Mouse (Mus musculus) CH12F3 (cell line): ENCODE measurements around the gene Rpn2.

Experiments
- in situ Hi-C: fragments of 300-500 bp; cut with MboI; formaldehyde crosslinking; loops from 2 replicates; pipeline ENCODE4 v1.14.3; 2020; ENCODE audit warnings: low sequenced_read_pairs

Rpn2 gene

DNA sequence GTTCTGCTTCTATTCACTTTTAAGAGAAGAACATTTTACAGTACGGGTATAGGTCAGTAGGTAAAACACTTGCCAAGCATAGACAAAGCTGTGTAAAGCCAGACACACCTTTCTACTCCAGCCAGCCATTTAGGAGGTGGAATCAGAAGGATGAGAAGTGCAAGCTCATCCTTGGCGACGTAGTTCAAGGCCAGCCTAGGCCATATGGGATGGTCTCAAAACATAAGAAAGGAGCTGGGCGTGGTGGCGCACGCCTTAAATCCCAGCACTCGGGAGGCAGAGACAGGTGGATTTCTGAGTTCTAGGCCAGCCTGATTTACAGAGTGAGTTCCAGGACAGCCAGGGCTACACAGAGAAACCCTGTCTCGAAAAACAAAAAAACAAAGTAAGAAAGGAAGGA lies 30.8 kb downstream of the Rpn2 start:
- in situ Hi-C loops, result no loop called here

DNA sequence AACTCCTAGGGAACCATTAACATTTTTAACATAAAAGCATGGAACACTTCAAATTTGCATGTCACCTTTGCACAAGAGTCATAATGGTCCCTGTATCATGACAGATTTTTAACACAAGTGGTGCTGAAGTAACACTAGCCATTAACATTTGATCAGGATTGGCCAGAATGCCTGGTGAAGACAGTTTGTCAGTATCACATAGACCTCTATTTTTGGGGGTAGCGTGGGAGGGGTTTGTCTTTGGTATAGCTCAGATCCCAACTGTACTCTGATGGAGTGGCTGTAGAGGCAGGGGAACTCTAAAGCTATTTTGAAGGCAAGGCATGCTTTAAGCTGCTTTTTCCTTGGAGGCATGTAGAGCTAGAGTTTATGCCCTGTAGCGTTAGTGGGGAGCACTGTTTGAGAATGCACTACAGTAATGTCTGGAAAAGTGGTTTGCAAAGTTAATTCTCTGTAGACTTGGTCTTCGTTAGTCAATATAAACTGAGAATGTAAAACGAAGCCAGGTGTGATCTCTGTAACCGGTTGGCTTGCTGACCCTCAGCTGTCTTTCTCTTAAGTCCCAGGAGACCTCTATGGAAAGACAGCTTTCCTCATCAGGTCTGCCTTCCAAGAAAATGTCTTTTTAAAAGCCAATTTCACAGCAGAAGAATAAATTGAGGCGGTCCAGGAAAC lies 32.3 kb downstream of the Rpn2 start:
- in situ Hi-C loops, result no loop called here

- in situ Hi-C loops, result no loop called here
These were observed 34.9 kb downstream of the Rpn2 start for GRCm38 (mm10) chr2:157313718-157314117.

- in situ Hi-C loops, result no loop called here
These were observed 35.5 kb downstream of the Rpn2 start for GRCm38 (mm10) chr2:157314310-157314709.

- in situ Hi-C loops, result no loop called here
These were observed 36.7 kb downstream of the Rpn2 start for GRCm38 (mm10) chr2:157315486-157315885.

DNA sequence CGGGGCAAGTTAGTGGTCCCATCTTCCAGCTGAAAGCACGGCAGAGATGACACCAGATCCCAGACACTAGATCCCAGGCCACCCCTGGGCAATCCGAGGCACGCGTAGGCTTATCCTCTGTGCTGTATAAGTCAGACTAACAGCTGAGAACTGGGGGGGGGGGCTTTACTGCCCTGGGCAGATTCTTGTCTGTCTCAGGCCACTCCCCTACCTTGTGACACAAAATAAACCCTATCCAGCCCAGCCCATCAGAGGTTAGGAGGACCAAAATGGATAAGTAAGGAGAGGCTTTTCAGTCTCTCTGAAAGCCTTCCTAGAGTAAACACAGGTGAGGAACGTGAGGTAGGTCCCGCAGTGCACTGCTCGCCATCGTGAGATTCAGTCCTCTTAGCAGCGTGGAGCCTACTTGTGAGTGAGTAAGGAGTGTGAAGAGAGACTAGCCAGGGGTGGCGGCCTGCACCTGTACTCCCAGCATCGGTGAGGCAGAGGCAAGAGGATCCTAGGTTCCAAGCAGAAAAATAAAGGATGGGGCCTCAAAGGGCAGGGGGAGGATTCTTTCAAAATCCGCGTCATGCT lies 37.6 kb downstream of the Rpn2 start:
- in situ Hi-C loops, result no loop called here

GRCm38 (mm10) chr2:157317220-157317619 lies 38.4 kb downstream of the Rpn2 start:
- in situ Hi-C loops, result no loop called here

DNA sequence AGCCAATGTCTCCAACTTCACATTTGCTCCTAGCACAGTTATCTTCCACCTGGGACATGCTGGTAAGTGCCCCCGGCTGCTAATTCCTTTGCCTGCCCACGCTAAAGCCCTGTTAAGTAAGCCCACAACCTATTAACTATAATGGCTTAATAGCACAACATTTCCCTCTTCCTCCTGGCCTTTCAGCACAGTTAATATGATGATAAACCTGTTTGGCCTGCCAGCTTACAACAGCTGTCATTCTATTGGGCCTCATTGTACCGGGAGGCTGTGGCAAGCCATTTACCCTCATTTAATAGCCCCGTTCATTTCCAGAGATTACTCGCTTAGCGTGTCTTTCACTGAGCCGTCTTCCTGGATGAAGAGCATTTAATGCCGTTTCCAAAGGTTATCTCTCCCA lies 41.3 kb downstream of the Rpn2 start:
- in situ Hi-C loops, result no loop called here

DNA sequence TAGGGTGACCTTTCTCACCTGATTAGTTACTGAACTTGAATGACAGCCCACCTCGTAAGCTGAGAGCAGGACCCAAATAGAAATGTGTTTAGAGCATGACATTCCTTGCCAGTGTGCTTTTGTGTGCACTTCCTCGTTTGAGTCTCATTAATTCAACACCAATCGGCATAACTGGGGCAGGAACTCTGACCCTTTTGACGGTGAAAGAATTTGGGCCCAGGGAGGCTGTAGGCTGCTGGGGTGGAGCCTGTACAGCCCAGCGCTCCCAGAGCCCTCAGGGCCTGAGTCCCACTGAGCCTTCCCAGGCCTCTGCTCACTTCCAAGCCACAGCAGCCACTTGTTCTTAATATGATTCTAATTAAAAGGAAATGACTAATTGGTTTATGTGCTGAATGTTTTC lies 42.1 kb downstream of the Rpn2 start:
- in situ Hi-C loops, result no loop called here

DNA sequence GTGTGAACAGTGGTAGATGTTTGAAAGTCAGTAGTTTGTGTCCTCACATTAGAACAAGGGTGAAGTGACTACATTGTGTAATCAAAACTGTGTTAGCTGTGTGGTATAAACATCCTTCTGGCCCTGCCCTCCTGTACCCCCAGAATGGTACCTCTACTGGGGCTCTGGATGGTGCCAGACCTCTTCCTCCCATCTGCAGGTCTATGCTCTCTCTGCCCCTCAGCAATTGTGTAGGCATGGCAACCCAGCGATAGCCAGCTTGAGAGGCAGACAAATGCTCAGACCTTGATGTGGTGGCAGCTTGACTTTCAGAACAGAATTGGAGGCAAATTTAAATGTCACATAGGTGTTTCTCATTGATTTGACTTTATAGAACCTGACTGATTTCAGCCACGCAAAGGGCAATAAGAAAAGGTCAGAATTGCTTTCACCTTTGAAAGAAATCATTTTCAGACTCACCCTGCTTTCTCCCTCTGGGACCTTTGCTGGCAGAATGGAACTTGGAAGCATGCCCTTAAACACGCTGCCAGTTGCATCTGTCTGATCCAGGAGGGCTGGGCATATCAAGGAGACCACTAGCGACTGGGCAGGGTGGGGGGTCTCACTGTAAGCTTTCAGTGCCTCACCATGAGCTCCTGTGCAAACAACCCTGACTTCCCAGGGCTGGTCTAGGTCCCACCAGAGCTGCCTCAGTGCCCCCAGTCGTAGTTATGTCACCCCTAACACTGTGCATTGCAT lies 43.4 kb downstream of the Rpn2 start:
- in situ Hi-C loops, result no loop called here

DNA sequence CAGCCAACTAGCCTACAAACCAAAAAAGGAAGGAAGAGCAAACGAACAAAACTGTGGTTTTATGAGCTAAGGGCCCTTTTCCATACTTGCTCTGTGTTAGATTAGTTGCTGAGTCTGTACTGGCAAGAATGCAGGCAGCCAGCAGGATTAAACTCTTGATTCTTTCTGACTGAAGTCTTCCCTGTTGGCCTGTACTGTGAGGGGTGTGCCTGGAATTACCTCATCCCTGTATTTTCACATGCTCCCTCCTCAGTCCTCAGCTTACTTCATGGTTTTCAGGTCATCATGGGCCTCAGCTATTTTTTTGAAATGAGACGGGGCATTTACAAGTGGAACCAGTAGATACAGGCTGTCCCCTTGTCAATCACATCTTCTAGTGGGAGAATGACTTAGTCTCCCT lies 46.4 kb downstream of the Rpn2 start:
- in situ Hi-C loops, result loop anchor here (25.0 kb wide), 1 partner anchor 237 kb away; the partner anchor contains the start of genes Blcap and Nnat

DNA sequence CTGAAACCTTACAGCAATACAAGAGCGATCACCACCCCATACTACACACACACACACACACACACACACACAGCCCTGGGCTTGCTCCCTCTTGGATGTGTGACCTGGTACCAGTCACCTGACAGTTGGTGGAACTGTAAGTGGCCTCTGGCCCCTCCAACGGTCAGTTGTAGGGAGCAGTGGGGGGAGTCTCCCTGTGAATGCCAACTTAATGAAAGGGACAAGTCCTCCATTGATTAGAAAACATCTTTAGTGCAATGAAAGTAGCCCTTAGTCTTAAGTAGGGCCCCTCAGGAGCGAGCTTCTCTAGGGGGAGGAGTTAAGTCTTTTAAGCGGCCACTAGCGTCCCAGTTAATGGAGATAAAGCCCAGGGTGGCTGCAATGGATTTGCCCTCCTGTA lies 49.3 kb downstream of the Rpn2 start:
- in situ Hi-C loops, result loop anchor here (25.0 kb wide), 1 partner anchor 234 kb away; the partner anchor contains the start of genes Blcap and Nnat

- in situ Hi-C loops, result loop anchor here (25.0 kb wide), 1 partner anchor 234 kb away; the partner anchor contains the start of genes Blcap and Nnat
These were observed 49.8 kb downstream of the Rpn2 start for GRCm38 (mm10) chr2:157328570-157328969.

DNA sequence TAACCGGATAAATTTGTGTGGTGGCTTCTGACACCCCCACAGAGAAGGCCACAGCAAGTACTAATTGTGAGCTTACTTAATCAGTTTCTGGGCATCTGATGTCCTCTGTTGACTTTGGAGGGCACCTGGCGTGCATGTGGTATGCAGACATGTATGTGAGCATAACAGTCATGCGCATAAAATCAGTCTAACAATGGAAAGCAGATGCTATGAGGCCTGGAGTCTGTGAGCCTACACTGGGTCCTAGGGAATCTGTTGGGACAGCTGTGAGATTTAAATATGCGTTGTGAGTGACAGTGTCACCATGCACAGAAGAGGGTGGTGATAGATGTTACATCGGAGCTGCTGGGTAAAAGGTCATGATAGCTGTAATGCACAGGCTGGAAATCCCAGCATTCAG lies 53.2 kb downstream of the Rpn2 start:
- in situ Hi-C loops, result loop anchor here (10.0 to 25.0 kb wide), 2 partner anchors 133 to 230 kb away; partner anchors contain the start of genes Blcap and Nnat

- in situ Hi-C loops, result loop anchor here (10.0 to 25.0 kb wide), 2 partner anchors 126 to 224 kb away; partner anchors contain the start of genes Blcap and Nnat
These were observed 59.8 kb downstream of the Rpn2 start for GRCm38 (mm10) chr2:157338663-157339062.

DNA sequence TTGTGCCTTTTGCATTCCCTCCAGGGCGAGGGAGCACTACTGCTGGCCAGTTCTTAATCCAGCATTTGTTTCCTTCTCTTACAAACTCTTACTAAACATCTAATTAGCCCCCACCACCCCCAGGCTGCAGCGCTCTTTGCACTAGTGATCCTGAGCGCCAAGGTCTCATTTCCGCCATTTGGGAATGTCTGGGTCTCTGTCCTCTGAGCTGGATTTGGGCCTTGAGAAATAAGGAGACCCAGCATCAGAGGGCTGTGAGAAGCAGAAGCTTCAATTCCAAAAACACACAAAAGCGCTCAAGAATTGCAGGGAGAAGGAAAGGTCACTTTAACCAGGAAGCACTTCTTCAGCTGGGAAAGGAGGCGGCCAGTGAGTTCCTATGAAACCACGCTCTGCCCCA lies 60.7 kb downstream of the Rpn2 start:
- in situ Hi-C loops, result loop anchor here (10.0 to 25.0 kb wide), 2 partner anchors 125 to 223 kb away; partner anchors contain the start of genes Blcap and Nnat

DNA sequence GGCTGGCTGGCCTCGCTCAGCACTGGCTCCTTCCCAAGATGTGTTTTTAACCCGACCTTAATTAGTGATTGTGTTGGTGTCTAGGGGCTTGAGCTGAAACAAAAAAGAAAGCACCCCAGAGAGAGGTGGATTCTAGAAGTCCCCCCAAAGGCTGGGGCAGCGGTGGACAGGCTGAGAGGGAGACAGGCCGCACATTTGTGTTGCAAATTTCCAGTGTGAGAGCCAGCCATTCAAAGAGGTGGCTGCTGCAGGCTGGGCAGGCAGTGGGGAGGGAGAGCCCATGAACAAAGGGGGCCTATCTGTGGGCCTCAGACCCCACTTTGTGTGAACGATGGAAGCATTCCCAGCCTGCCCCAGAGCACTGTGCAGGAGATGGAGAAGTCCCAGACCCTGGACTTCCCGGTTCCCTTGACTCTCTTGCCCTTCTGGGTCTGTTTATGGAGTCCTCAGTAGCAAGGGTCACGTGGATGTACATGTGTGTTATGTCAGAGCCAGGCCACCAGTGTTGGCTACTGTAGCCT lies 61.5 kb downstream of the Rpn2 start:
- in situ Hi-C loops, result loop anchor here (25.0 kb wide), 1 partner anchor 222 kb away; the partner anchor contains the start of genes Blcap and Nnat

GRCm38 (mm10) chr2:157341554-157342270 lies 62.9 kb downstream of the Rpn2 start:
- in situ Hi-C loops, result loop anchor here (25.0 kb wide), 1 partner anchor 221 kb away; the partner anchor contains the start of genes Blcap and Nnat

DNA sequence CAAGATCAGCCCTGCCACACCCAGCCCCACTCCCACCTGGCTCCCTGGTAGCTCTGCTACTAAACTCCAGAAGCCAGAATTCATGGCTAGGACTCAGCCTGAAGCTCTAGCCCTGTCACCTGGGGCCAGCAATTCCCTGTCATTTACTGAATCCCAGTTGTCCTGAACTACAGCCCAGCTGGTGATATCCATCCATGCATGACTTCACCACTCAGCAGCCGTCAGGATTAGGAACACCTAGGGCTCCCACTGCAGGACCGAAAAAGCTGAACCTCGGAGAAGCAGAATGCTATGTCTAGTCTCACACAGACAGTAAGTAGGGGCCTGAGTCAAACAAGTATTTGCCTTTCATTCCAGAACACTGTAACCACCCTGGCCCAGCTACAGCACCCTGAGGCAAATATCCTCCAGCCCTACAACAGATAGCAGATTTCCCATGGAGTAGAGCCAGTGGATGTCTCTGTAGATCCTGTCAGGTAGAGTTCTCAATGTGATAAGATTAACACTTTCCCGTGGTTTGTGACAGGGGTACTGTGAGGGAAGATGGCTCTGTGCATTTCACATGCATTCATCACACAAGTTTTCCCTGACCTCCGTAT lies 63.6 kb downstream of the Rpn2 start:
- in situ Hi-C loops, result loop anchor here (25.0 kb wide), 1 partner anchor 220 kb away; the partner anchor contains the start of genes Blcap and Nnat

DNA sequence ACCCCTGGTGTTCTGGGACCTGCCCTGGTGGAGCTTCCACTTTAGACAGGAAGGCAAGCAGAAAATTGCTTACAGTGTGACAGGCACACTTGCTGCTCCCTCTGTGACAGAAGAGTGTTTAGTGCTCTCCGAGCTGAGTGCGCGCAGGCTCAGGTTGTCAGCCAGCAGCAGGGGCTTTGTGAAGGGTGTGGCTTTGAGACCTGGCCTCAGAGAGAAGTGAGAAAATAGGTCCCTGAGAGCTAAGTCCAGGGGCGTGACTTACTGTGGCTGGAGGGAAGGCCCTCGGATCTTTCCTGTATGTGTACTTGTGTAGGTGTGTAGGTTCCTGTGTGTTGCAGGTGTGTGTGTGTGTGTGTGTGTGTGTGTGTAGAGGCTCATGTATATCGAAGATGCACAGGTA lies 64.5 kb downstream of the Rpn2 start:
- in situ Hi-C loops, result loop anchor here (25.0 kb wide), 1 partner anchor 219 kb away; the partner anchor contains the start of genes Blcap and Nnat
